25 mouse cellular contexts compared by ENCODE assay signal in the genomic region with DNA sequence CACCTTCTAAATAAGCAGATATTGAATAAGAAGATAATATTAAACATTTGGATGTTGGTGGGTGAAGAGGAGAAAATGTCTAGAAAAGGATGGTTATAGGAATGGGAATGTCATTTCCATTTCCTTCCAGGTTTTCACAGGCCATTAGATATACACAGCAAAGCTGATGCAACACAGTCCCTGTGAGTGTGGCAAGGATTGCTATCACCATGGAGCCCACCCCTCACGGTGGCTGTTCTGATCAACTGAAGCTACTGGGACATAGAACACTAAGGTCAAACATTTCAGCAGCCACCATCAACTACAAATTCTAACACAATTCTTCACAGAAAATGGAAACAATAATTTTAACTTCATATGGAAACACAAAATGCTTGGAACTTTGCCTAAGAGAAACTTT. TPM values are rescaled to one million over a fixed set of nuclear protein-coding genes. Genes with fewer than 3 reads are reported as not detected.
"Had no signal": no experiment of that assay in that cellular context is flagged by ENCODE, and none has a peak within 500 bp of the region (broad histone marks: within the 10 kb centered on the region; RNA-seq: fewer than 3 reads in every experiment).

No protein-coding gene starts in this region.

- H3K27ac ChIP-seq: neural tube, embryonic 13.5 days; neural tube, embryonic 15.5 days; stomach, embryonic 15.5 days; stomach, postnatal 0 days had no signal

- H3K9ac ChIP-seq: neural tube, embryonic 13.5 days; neural tube, embryonic 15.5 days; stomach, embryonic 15.5 days had no signal

- H3K36me3 ChIP-seq: neural tube, embryonic 13.5 days; neural tube, embryonic 15.5 days; stomach, embryonic 15.5 days had no signal

- H3K4me3 ChIP-seq: neural tube, embryonic 13.5 days; neural tube, embryonic 15.5 days; stomach, embryonic 15.5 days had no signal

- H3K9me3 ChIP-seq: neural tube, embryonic 13.5 days; neural tube, embryonic 15.5 days; stomach, embryonic 15.5 days had no signal

- H3K4me1 ChIP-seq: neural tube, embryonic 13.5 days; neural tube, embryonic 15.5 days; stomach, embryonic 15.5 days had no signal

- H3K4me2 ChIP-seq: neural tube, embryonic 13.5 days; neural tube, embryonic 15.5 days; stomach, embryonic 15.5 days had no signal

- DNase-seq: retina, postnatal 1 day; right cerebral cortex, adult 18-20 months; right cerebral cortex, postnatal 14 days; right cerebral cortex, postnatal 25 days; right cerebral cortex, postnatal 4 days; spleen, adult 18-20 months; thymus, adult 18-20 months; thymus, adult 2 months; thymus, postnatal 14 days; thymus, postnatal 25 days; thymus, postnatal 36 days; thymus, postnatal 4 days had no signal

- H3K27me3 ChIP-seq: neural tube, embryonic 13.5 days; neural tube, embryonic 15.5 days; stomach, embryonic 15.5 days had no signal

RNA-seq across cellular contexts. Expression of gene Gm21897, which starts 56.7 kb away (rescaled TPM):
- total RNA-seq: neutrophil, adult 5-6 weeks had no signal
- polyA plus RNA-seq: neural tube, embryonic 13.5 days; neural tube, embryonic 14.5 days; neural tube, embryonic 15.5 days; small intestine, adult 2 months; spleen, adult 2 months; stomach, embryonic 14.5 days; stomach, embryonic 15.5 days; stomach, embryonic 16.5 days; stomach, postnatal 0 days; testis, adult 2 months; thymus, adult 2 months; thymus, postnatal 0 days; urinary bladder, adult 2 months had no signal
